Mouse (Mus musculus): Measurements from ENCODE around the gene Rnf215. TPM values are rescaled to one million over a fixed set of nuclear protein-coding genes. Genes with fewer than 3 reads are reported as not detected.

Rnf215 gene
- total and polyA plus RNA-seq, 2 experiments from 2014 or later: 45.4 to 90.1 TPM

DNA sequence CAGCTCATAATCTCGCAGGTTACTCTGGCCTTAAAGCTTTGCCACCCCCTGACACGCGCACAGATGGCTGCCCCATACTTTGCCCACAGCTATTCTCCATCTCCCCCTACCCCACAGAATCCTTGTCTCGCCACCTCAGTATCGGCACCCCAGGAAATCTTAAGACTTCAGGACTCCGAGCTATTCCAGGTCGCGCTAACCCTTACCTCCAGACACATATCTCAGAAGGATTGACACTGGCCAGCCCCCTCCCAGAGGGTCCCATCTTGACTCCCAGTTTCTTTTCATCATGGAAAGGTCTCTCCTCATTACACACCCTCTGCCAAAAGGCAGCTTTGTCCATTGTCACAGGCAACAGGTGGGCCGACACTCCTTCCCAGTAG, 52.3 kb downstream of the Rnf215 start:
- H3K4me2 ChIP-seq (ENCODE audit: low read depth): peak overlapping the region; percentile 70
- WGBS: 11% methylated on average over 9 of the region's 9 CpGs
- peaks cover 12% of the 10 kb centered on the region for H3K36me3 ChIP-seq (ENCODE audit: insufficient read depth)
- peak overlapping the region; percentile 86 for H3K9ac ChIP-seq
- no peaks in the 10 kb centered on the region for H3K27me3 ChIP-seq (ENCODE audit: insufficient read depth, low read length)
- DNase-seq: no peak
- ATAC-seq: no peak
- TF ChIP-seq CTCF (IDR thresholded peaks at IDR 0.05; ENCODE audit: low read depth): no peak
- no peaks in the 10 kb centered on the region for H3K9me3 ChIP-seq (ENCODE audit: low read length)
- no peak overlapping the region for H3K27ac ChIP-seq (ENCODE audit: low read depth, low read length)
- peak overlapping the region; percentile 70 for H3K4me3 ChIP-seq (ENCODE audit: low read depth, low read length)
- peaks cover 7% of the 10 kb centered on the region; the same call in 1 of the 2 replicates for H3K4me1 ChIP-seq (ENCODE audit: insufficient read depth)

DNA sequence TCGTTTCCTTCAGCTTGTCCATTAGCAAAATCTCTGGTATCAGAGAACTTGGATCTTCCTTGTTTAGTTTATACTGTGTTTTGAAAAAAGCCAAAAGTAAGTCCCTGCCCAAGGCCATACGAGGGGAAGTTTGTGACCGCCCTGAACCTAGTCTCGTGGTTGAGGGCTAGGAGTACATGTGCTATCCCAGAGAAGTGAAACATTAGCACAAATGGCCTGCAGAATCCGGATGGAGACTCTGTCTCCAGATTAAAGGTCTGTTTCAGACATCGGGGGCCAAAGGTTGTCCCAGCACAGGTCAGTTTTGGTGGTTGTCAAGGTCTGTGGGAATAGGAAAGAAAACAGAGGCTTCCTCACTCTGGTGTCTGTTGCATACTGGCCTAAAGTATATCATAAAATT, 54.2 kb downstream of the Rnf215 start:
- 88% methylated on average over 6 of the region's 6 CpGs for WGBS
- Histone ChIP-seq H3K27ac (ENCODE audit: low read depth, low read length) (no peak overlapping the region), H3K9me3 (ENCODE audit: low read length) (no peaks in the 10 kb centered on the region), H3K4me1 (ENCODE audit: insufficient read depth) (peaks cover 7% of the 10 kb centered on the region; the same call in 1 of the 2 replicates), H3K9ac (no peak overlapping the region), H3K4me3 (ENCODE audit: low read depth, low read length) (no peak overlapping the region), H3K4me2 (ENCODE audit: low read depth) (no peak overlapping the region), H3K36me3 (ENCODE audit: insufficient read depth) (no peaks in the 10 kb centered on the region), H3K27me3 (ENCODE audit: insufficient read depth, low read length) (no peaks in the 10 kb centered on the region)
- ATAC-seq (no peak), DNase-seq (no peak)
- no peak for TF ChIP-seq CTCF (IDR thresholded peaks at IDR 0.05; ENCODE audit: low read depth)

DNA sequence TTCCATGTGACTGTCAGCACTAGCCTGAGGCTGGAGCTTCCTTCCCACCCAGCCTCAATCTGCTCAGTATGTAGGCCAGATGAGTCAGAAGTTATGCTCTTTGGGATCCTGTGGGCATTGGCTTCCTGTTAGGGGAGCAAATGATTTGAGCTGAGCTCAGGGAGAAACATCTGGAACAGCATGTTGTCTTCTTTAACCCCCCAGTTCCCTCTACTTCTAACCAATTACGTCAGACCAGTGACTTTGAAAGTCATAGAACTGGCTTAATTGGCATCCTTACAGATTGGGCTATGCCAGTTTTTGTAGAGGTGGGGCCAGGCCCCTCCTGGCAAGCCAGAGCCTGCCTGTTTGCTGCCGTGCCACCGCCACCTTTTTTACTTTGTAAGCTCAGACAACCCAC, 55.7 kb downstream of the Rnf215 start:
- no peak for TF ChIP-seq CTCF (IDR thresholded peaks at IDR 0.05; ENCODE audit: low read depth)
- Histone ChIP-seq H3K27ac (ENCODE audit: low read depth, low read length) (no peak overlapping the region), H3K9ac (no peak overlapping the region), H3K4me3 (ENCODE audit: low read depth, low read length) (no peak overlapping the region), H3K4me2 (ENCODE audit: low read depth) (no peak overlapping the region), H3K27me3 (ENCODE audit: insufficient read depth, low read length) (no peaks in the 10 kb centered on the region), H3K9me3 (ENCODE audit: low read length) (no peaks in the 10 kb centered on the region), H3K36me3 (ENCODE audit: insufficient read depth) (no peaks in the 10 kb centered on the region), H3K4me1 (ENCODE audit: insufficient read depth) (peaks cover 7% of the 10 kb centered on the region; the same call in 1 of the 2 replicates)
- WGBS: 61% methylated on average over 3 of the region's 3 CpGs
- no peak for ATAC-seq
- DNase-seq: no peak

Small RNA genes lying within 50 kb of the gene (microRNA-seq; reads per million reads assigned to microRNA genes)
- 5.8 to 7.1 reads per million in 2 experiments for gene Mir3060

Other genes starting within 250 kb of the Rnf215 start
- 0.19 and 0.31 TPM in 2 replicates for gene 4921536K21Rik, start 240.1 kb upstream of the Rnf215 start, total RNA-seq (2014; rRNA removed)
- gene 4921536K21Rik, start 240.1 kb upstream of the Rnf215 start, polyA plus RNA-seq (2015; fragmentation: Nextera tagmentation; extraction: Ambion mirVana): 0.33 and 0.56 TPM in 2 replicates
- gene Dusp18, start 240.0 kb upstream of the Rnf215 start, total RNA-seq (2014; rRNA removed): 19.5 and 25.3 TPM in 2 replicates
- 20.0 and 33.6 TPM in 2 replicates for gene Dusp18, start 240.0 kb upstream of the Rnf215 start, polyA plus RNA-seq (2015; fragmentation: Nextera tagmentation; extraction: Ambion mirVana)
- gene Slc35e4, start 220.5 kb upstream of the Rnf215 start, total RNA-seq (2014; rRNA removed): 39.1 and 43.7 TPM in 2 replicates
- gene Slc35e4, start 220.5 kb upstream of the Rnf215 start, polyA plus RNA-seq (2015; fragmentation: Nextera tagmentation; extraction: Ambion mirVana): 26.5 and 27.0 TPM in 2 replicates
- gene Tcn2, start 203.0 kb upstream of the Rnf215 start, total RNA-seq (2014; rRNA removed): 20.3 and 20.9 TPM in 2 replicates
- gene Tcn2, start 203.0 kb upstream of the Rnf215 start, polyA plus RNA-seq (2015; fragmentation: Nextera tagmentation; extraction: Ambion mirVana): 23.2 and 24.1 TPM in 2 replicates
- 49.2 and 50.0 TPM in 2 replicates for gene Pes1, start 171.2 kb upstream of the Rnf215 start, total RNA-seq (2014; rRNA removed)
- gene Pes1, start 171.2 kb upstream of the Rnf215 start, polyA plus RNA-seq (2015; fragmentation: Nextera tagmentation; extraction: Ambion mirVana): 53.8 and 55.8 TPM in 2 replicates
- gene 4930556J24Rik, start 158.4 kb upstream of the Rnf215 start, total RNA-seq (2014; rRNA removed): not detected in 2 replicates
- gene 4930556J24Rik, start 158.4 kb upstream of the Rnf215 start, polyA plus RNA-seq (2015; fragmentation: Nextera tagmentation; extraction: Ambion mirVana): not detected in 2 replicates
- 6.5 and 9.9 TPM in 2 replicates for gene Gal3st1, start 151.6 kb upstream of the Rnf215 start, total RNA-seq (2014; rRNA removed)
- 8.0 and 8.3 TPM in 2 replicates for gene Gal3st1, start 151.6 kb upstream of the Rnf215 start, polyA plus RNA-seq (2015; fragmentation: Nextera tagmentation; extraction: Ambion mirVana)
- gene Sec14l4, start 103.7 kb upstream of the Rnf215 start, total RNA-seq (2014; rRNA removed): not detected in 2 replicates
- gene Sec14l4, start 103.7 kb upstream of the Rnf215 start, polyA plus RNA-seq (2015; fragmentation: Nextera tagmentation; extraction: Ambion mirVana): not detected in 2 replicates
- gene Sec14l3, start 70.4 kb upstream of the Rnf215 start, total RNA-seq (2014; rRNA removed): 3.6 and 4.7 TPM in 2 replicates
- 2.1 and 3.8 TPM in 2 replicates for gene Sec14l3, start 70.4 kb upstream of the Rnf215 start, polyA plus RNA-seq (2015; fragmentation: Nextera tagmentation; extraction: Ambion mirVana)
- 10.1 and 11.8 TPM in 2 replicates for gene Mtfp1, start 39.8 kb upstream of the Rnf215 start, total RNA-seq (2014; rRNA removed)
- gene Mtfp1, start 39.8 kb upstream of the Rnf215 start, polyA plus RNA-seq (2015; fragmentation: Nextera tagmentation; extraction: Ambion mirVana): 12.4 and 14.2 TPM in 2 replicates
- 4.4 and 5.8 TPM in 2 replicates for gene Sec14l2, start 11.8 kb upstream of the Rnf215 start, total RNA-seq (2014; rRNA removed)
- gene Sec14l2, start 11.8 kb upstream of the Rnf215 start, polyA plus RNA-seq (2015; fragmentation: Nextera tagmentation; extraction: Ambion mirVana): 2.9 and 3.4 TPM in 2 replicates
- 13.9 and 25.0 TPM in 2 replicates for gene Ccdc157, start 25.1 kb downstream of the Rnf215 start, total RNA-seq (2014; rRNA removed)
- gene Ccdc157, start 25.1 kb downstream of the Rnf215 start, polyA plus RNA-seq (2015; fragmentation: Nextera tagmentation; extraction: Ambion mirVana): 5.2 and 7.8 TPM in 2 replicates
- 46.7 and 54.4 TPM in 2 replicates for gene Sf3a1, start 25.1 kb downstream of the Rnf215 start, total RNA-seq (2014; rRNA removed)
- 30.6 and 34.6 TPM in 2 replicates for gene Sf3a1, start 25.1 kb downstream of the Rnf215 start, polyA plus RNA-seq (2015; fragmentation: Nextera tagmentation; extraction: Ambion mirVana)
- 41.9 and 42.0 TPM in 2 replicates for gene Tbc1d10a, start 51.6 kb downstream of the Rnf215 start, total RNA-seq (2014; rRNA removed)
- gene Tbc1d10a, start 51.6 kb downstream of the Rnf215 start, polyA plus RNA-seq (2015; fragmentation: Nextera tagmentation; extraction: Ambion mirVana): 33.1 and 37.6 TPM in 2 replicates
- gene Castor1, start 83.0 kb downstream of the Rnf215 start, total RNA-seq (2014; rRNA removed): 5.0 and 6.9 TPM in 2 replicates
- 4.2 and 4.9 TPM in 2 replicates for gene Castor1, start 83.0 kb downstream of the Rnf215 start, polyA plus RNA-seq (2015; fragmentation: Nextera tagmentation; extraction: Ambion mirVana)
- gene Osm, start 101.2 kb downstream of the Rnf215 start, total RNA-seq (2014; rRNA removed): 0.05 TPM in 1 of 2 replicates, not detected in the other
- 0.13 and 0.14 TPM in 2 replicates for gene Osm, start 101.2 kb downstream of the Rnf215 start, polyA plus RNA-seq (2015; fragmentation: Nextera tagmentation; extraction: Ambion mirVana)
- 0.08 and 0.43 TPM in 2 replicates for gene Lif, start 122.4 kb downstream of the Rnf215 start, total RNA-seq (2014; rRNA removed)
- gene Lif, start 122.4 kb downstream of the Rnf215 start, polyA plus RNA-seq (2015; fragmentation: Nextera tagmentation; extraction: Ambion mirVana): 0.05 and 0.22 TPM in 2 replicates